Mouse (Mus musculus) lung, postnatal 0 days (tissue): ENCODE measurements around the gene Iqgap1.

Experiments used
- CTCF ChIP-seq: IDR thresholded peaks from 2 replicates; pipeline ENCODE4 v1.5.1; 2016; ENCODE audit warnings: antibody characterized with exemption, mild to moderate bottlenecking
- EP300 ChIP-seq: IDR thresholded peaks from 2 replicates; pipeline ENCODE4 v1.6.1; 2016; ENCODE audit warnings: antibody characterized with exemption, mild to moderate bottlenecking, control low read depth

DNA sequence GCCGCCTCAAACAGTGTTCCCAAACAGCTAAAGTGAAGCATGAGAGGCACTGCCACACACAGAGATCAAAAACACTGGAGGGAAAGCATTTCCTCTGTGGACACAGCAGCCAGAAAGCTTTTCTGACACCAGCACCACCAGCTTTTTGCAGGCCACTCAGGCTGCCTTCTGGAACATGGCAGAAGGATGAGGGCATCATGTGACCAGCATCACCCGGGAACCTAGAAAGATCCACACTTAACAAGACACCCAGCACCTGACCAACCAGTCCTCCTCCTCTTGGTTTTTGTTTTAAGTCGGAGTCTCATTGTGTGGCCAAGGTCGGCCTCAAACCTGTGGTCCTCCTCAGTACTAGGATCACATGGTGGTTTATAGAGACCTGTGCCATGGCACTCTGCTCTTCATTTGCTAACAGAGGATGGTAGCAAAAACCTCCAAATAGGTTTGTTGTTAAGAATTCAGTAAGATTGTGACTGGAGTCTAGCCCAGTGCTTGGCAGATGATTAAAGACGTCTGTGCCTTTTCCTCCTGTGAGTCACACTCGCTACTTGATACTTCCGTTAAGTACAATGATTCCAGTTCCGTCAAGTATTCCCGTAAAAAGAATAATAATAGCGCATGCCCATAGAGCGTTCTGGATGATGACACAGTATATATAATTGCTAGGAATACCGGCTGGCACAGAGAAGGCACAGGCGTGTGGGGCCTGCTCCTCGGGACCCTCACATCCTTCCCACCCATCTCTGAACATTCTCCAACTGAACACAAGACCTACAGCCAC is 51.8 kb downstream of the Iqgap1 start:
- TF ChIP-seq CTCF (no peak), EP300 (peak; percentile 96)
